In the genomic region with DNA sequence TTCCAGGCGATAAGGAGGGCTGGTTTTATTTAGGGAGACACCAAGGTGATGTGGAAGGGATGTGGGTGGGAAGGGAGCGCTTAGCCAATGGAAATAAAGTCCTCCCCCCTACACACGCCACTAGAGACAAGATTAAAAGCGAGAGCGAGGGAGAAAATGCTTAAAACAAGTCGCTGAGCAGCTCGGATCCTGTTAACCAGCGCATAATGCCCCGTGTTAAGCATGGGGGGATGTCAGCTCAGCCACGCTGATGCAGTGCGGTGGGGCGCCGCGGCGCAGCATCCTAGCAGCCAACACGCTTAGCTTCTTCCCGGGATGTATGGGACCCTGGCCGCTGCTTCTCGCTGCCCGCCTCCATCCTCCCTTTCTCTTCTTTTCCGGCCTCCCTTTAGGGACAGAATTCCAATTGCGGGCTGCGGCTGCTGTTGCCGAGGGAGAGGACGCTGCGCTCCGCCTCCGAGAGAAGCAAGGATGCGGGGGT, we compare ENCODE assay signal across 8 mouse cellular contexts. TPM values are rescaled to one million over a fixed set of nuclear protein-coding genes. Genes with fewer than 3 reads are reported as not detected.
A peak's percentile ranks its signal among the peaks of the same experiment; 100 is the strongest.
DNase-seq lines count a peak whose midpoint lies in the region; ATAC-seq and TF ChIP-seq lines count a peak whose summit lies in the region.

Gene Asic2, minus strand, starts transcription at position 57 of the 481 bp plus-strand sequence.

- no peaks in the 10 kb centered on the region for H3K9me3 ChIP-seq in lung, embryonic 15.5 days
- no peaks in the 10 kb centered on the region for H3K9me3 ChIP-seq in hindbrain, embryonic 13.5 days
- H3K9me3 ChIP-seq in limb, embryonic 14.5 days (ENCODE audit: control insufficient read depth, low read length) = no peaks in the 10 kb centered on the region
- no peaks in the 10 kb centered on the region for H3K9me3 ChIP-seq in lung, postnatal 0 days (ENCODE audit: low read length)

- no peak within 1 kb of the TSS for H3K9ac ChIP-seq in lung, embryonic 15.5 days
- H3K9ac ChIP-seq in hindbrain, embryonic 13.5 days = peak within 1 kb of the TSS; percentile 75
- H3K9ac ChIP-seq in limb, embryonic 14.5 days (ENCODE audit: low read depth, low read length, severe bottlenecking) = no peak within 1 kb of the TSS
- no peak within 1 kb of the TSS for H3K9ac ChIP-seq in lung, postnatal 0 days (replicated peaks; ENCODE audit: low read depth)

- DNase-seq in lung, adult 2 months = no peak
- no peak for DNase-seq in limb, embryonic 14.5 days (ENCODE audit: low spot score)
- peak; percentile 48 for DNase-seq in right cerebral cortex, postnatal 4 days
- DNase-seq in adipocyte (ENCODE audit: low spot score) = no peak
- no peak for DNase-seq in thymus, postnatal 4 days
- no peak for DNase-seq in lung, postnatal 0 days (ENCODE audit: low spot score)

- no peak for TF ChIP-seq EP300 in lung, postnatal 0 days (IDR thresholded peaks at IDR 0.05)

- H3K27ac ChIP-seq in lung, embryonic 15.5 days = no peak within 1 kb of the TSS
- H3K27ac ChIP-seq in hindbrain, embryonic 13.5 days = peak within 1 kb of the TSS; percentile 76
- H3K27ac ChIP-seq in limb, embryonic 14.5 days (replicated peaks; ENCODE audit: low read depth, low read length) = no peak within 1 kb of the TSS
- no peak within 1 kb of the TSS for H3K27ac ChIP-seq in lung, postnatal 0 days (ENCODE audit: low read length)

- no peak within 1 kb of the TSS for H3K4me3 ChIP-seq in lung, embryonic 15.5 days
- H3K4me3 ChIP-seq in lung, adult 2 months (replicated peaks; ENCODE audit: extremely low read depth, low read depth, low read length) = no peak within 1 kb of the TSS
- H3K4me3 ChIP-seq in hindbrain, embryonic 13.5 days = peak within 1 kb of the TSS; percentile 48
- 0 out of 2 replicates have a peak within 1 kb of the TSS, but pooled peaks have one; percentile 8 for H3K4me3 ChIP-seq in limb, embryonic 14.5 days (replicated peaks; ENCODE audit: low read length)
- no peak within 1 kb of the TSS for H3K4me3 ChIP-seq in lung, postnatal 0 days (ENCODE audit: low read depth, low read length)

- 3% methylated on average over 29 of the region's 29 CpGs for WGBS in lung, embryonic 15.5 days
- WGBS in lung, adult 2 months = 5% methylated on average over 29 of the region's 29 CpGs
- WGBS in hindbrain, embryonic 13.5 days = 1% methylated on average over 29 of the region's 29 CpGs
- WGBS in limb, embryonic 14.5 days = 3% methylated on average over 29 of the region's 29 CpGs
- 3% methylated on average over 29 of the region's 29 CpGs for WGBS in lung, postnatal 0 days

- no peaks in the 10 kb centered on the region for H3K4me1 ChIP-seq in lung, embryonic 15.5 days
- H3K4me1 ChIP-seq in lung, adult 2 months (ENCODE audit: control insufficient read depth, insufficient read depth, low read length) = no peaks in the 10 kb centered on the region
- peaks cover 54% of the 10 kb centered on the region for H3K4me1 ChIP-seq in hindbrain, embryonic 13.5 days (replicated peaks)
- no peaks in the 10 kb centered on the region for H3K4me1 ChIP-seq in limb, embryonic 14.5 days (ENCODE audit: control insufficient read depth, insufficient read depth, low read length)
- no peaks in the 10 kb centered on the region for H3K4me1 ChIP-seq in lung, postnatal 0 days (ENCODE audit: insufficient read depth, low read depth, low read length)

- no peaks in the 10 kb centered on the region for H3K36me3 ChIP-seq in lung, embryonic 15.5 days
- H3K36me3 ChIP-seq in hindbrain, embryonic 13.5 days = no peaks in the 10 kb centered on the region
- H3K36me3 ChIP-seq in limb, embryonic 14.5 days (ENCODE audit: control insufficient read depth, insufficient read depth, low read length) = no peaks in the 10 kb centered on the region
- H3K36me3 ChIP-seq in lung, postnatal 0 days (ENCODE audit: insufficient read depth, low read length) = no peaks in the 10 kb centered on the region

- TF ChIP-seq POLR2A in lung, adult 2 months (IDR thresholded peaks at IDR 0.05; ENCODE audit: borderline replicate concordance, extremely low read depth, low read depth, low read length) = no peak
- no peak for TF ChIP-seq POLR2A in limb, embryonic 14.5 days (IDR thresholded peaks at IDR 0.05; ENCODE audit: borderline replicate concordance, extremely low read depth, insufficient read depth, insufficient read length)

- no peak for TF ChIP-seq CTCF in lung, adult 2 months (IDR thresholded peaks at IDR 0.05; ENCODE audit: insufficient read depth, low read length)
- TF ChIP-seq CTCF in lung, postnatal 0 days (IDR thresholded peaks at IDR 0.05) = no peak

- H3K4me2 ChIP-seq in lung, embryonic 15.5 days = peak within 1 kb of the TSS; percentile 7
- H3K4me2 ChIP-seq in hindbrain, embryonic 13.5 days = peak within 1 kb of the TSS; percentile 79
- peak within 1 kb of the TSS; percentile 33 for H3K4me2 ChIP-seq in limb, embryonic 14.5 days (replicated peaks; ENCODE audit: low read depth, low read length, severe bottlenecking)
- no peak within 1 kb of the TSS for H3K4me2 ChIP-seq in lung, postnatal 0 days (replicated peaks; ENCODE audit: low read depth, low read length)

- peaks cover 41% of the 10 kb centered on the region for H3K27me3 ChIP-seq in lung, embryonic 15.5 days
- peaks cover 42% of the 10 kb centered on the region for H3K27me3 ChIP-seq in hindbrain, embryonic 13.5 days
- peaks cover 31% of the 10 kb centered on the region for H3K27me3 ChIP-seq in limb, embryonic 14.5 days (ENCODE audit: control insufficient read depth, insufficient read depth, low read length)
- H3K27me3 ChIP-seq in lung, postnatal 0 days (replicated peaks; ENCODE audit: insufficient read depth, low read length) = peaks cover 10% of the 10 kb centered on the region; the same call in 1 of the 2 replicates

- ATAC-seq in lung, embryonic 15.5 days (ENCODE audit: borderline replicate concordance, extremely low read depth, low FRiP score, low TSS enrichment) = no peak
- peak; percentile 38; the same call in 1 of the 2 replicates for ATAC-seq in hindbrain, embryonic 13.5 days (ENCODE audit: low FRiP score)
- ATAC-seq in limb, embryonic 14.5 days (ENCODE audit: low FRiP score, low read depth) = no peak
- ATAC-seq in lung, postnatal 0 days = no peak

RNA-seq across cellular contexts. Expression of gene Asic2, which starts in this region (rescaled TPM):
- polyA plus RNA-seq in lung, embryonic 15.5 days (2015; fragmentation: Nextera tagmentation; extraction: Ambion mirVana) = 0.33 and 0.37 TPM in 2 replicates
- polyA plus RNA-seq in lung, adult 2 months (2012; rRNA removed) = 0.04 and 0.05 TPM in 2 replicates
- 7.0 and 7.7 TPM in 2 replicates for polyA plus RNA-seq in hindbrain, embryonic 13.5 days (2015; fragmentation: Nextera tagmentation; extraction: Ambion mirVana)
- polyA plus RNA-seq in limb, embryonic 14.5 days (2012; rRNA removed) = 1.3 and 1.5 TPM in 2 replicates
- 0.62 and 0.72 TPM in 2 replicates for polyA plus RNA-seq in limb, embryonic 14.5 days (2014; fragmentation: Nextera tagmentation; extraction: Ambion mirVana)
- polyA plus RNA-seq in lung, postnatal 0 days (2015; fragmentation: Nextera tagmentation; extraction: Ambion mirVana) = 0.05 and 0.06 TPM in 2 replicates

Comparison
In these comparisons a context has a peak if more than half of its experiments do, and no peak if none do; other contexts are left out.
1. H3K4me3 ChIP-seq: peak in hindbrain, embryonic 13.5 days (single experiment) and limb, embryonic 14.5 days (single experiment); none in lung, embryonic 15.5 days (single experiment), lung, adult 2 months (single experiment) and lung, postnatal 0 days (single experiment).